Mouse (Mus musculus): ENCODE measurements at regions not wholly inside any gene's neighbourhood (a gene's known extent, or its start where the extent isn't known, plus 50 kb on each side); places are given as distances from the start of the nearest gene placed in this dataset.

- TF ChIP-seq CTCF (IDR thresholded peaks at IDR 0.05; ENCODE audit: borderline replicate concordance, insufficient read depth, low read length) (no peak), POLR2A (IDR thresholded peaks at IDR 0.05; ENCODE audit: low read depth, low read length) (no peak)
Observed at GRCm38 (mm10) chr6:31208224-31208623, 190.3 kb upstream of the Mkln1 start.
